Mouse (Mus musculus) stomach, embryonic 15.5 days (tissue): ENCODE results near the gene Src. TPM values are rescaled to one million over a fixed set of nuclear protein-coding genes. Genes with fewer than 3 reads are reported as not detected.
"Not testable (repeated sequence)": the region's sequence is repeated elsewhere in the genome, so short reads cannot be mapped to it uniquely, and the experiment has no call there.

ENCODE experiments used
- ATAC-seq: fragments of 200-750 bp; cut with Nextera tagmentation; 2 replicates; pipeline ENCODE4 v1.8.0; 2017; ENCODE audit warnings: low read depth, moderate number of reproducible peaks, moderate TSS enrichment; ENCODE audit not compliant: insufficient read depth, low FRiP score
- H3K27ac ChIP-seq: fragments of 300-500 bp; sonication (generic); 2 replicates; pipeline ENCODE4 v1.5.1; 2015; ENCODE audit warnings: mild to moderate bottlenecking, inconsistent platforms
- H3K27me3 ChIP-seq: fragments of 300-500 bp; sonication (generic); replicated peaks from 2 replicates; pipeline ENCODE4 v1.6.1; 2015; ENCODE audit warnings: inconsistent platforms
- H3K36me3 ChIP-seq: fragments of 300-500 bp; sonication (generic); 2 replicates; pipeline ENCODE4 v1.6.1; 2015; ENCODE audit warnings: inconsistent platforms
- H3K4me1 ChIP-seq: fragments of 300-500 bp; sonication (generic); 2 replicates; pipeline ENCODE4 v1.6.1; 2015; ENCODE audit warnings: inconsistent platforms
- H3K4me2 ChIP-seq: fragments of 300-500 bp; sonication (generic); 2 replicates; pipeline ENCODE4 v1.6.1; 2015; ENCODE audit warnings: mild to moderate bottlenecking, inconsistent platforms
- H3K4me3 ChIP-seq: fragments of 300-500 bp; sonication (generic); replicated peaks from 2 replicates; pipeline ENCODE4 v1.5.1; 2015; ENCODE audit warnings: inconsistent platforms
- H3K9ac ChIP-seq: fragments of 300-500 bp; sonication (generic); 2 replicates; pipeline ENCODE4 v1.6.1; 2015; ENCODE audit warnings: inconsistent platforms
- H3K9me3 ChIP-seq: fragments of 300-500 bp; sonication (generic); 2 replicates; pipeline ENCODE4 v1.6.1; 2016; ENCODE audit warnings: inconsistent platforms
- WGBS: fragments of 180-500 bp; shearing (Covaris S2); methylation state at CpG from one replicate; pipeline ENCODE4 v1.1.7; 2015; 5-methylcytosine and 5-hydroxymethylcytosine counted together
- polyA plus RNA-seq: library from polyadenylated mRNA; unstranded; fragments of >200 nt; fragmentation: Nextera tagmentation; extraction: Ambion mirVana; gene quantifications from 2 replicates; pipeline ENCODE4 v1.2.1, GENCODE M21; 2015

Src gene
- polyA plus RNA-seq, 1 experiment from 2014 or later, result 18.4 TPM

- 64% methylated on average over 7 of the region's 7 CpGs for WGBS
- H3K27me3 ChIP-seq, result no peaks in the 10 kb centered on the region
- no peak overlapping the region for H3K4me2 ChIP-seq
- ATAC-seq, result no peak
- H3K9ac ChIP-seq, result no peak overlapping the region
- peaks cover 50% of the 10 kb centered on the region for H3K4me1 ChIP-seq
- no peak overlapping the region for H3K27ac ChIP-seq
- H3K36me3 ChIP-seq, result peaks cover 45% of the 10 kb centered on the region
- H3K9me3 ChIP-seq, result no peaks in the 10 kb centered on the region
- no peak overlapping the region for H3K4me3 ChIP-seq
Measured at GRCm38 (mm10) chr2:157466836-157467235, 48.6 kb downstream of the Src start.

- Histone ChIP-seq H3K27ac (no peak overlapping the region), H3K27me3 (no peaks in the 10 kb centered on the region), H3K4me1 (peaks cover 41% of the 10 kb centered on the region), H3K9ac (no peak overlapping the region), H3K4me2 (no peak overlapping the region), H3K4me3 (no peak overlapping the region), H3K36me3 (peaks cover 36% of the 10 kb centered on the region), H3K9me3 (no peaks in the 10 kb centered on the region)
- no peak for ATAC-seq
- WGBS, result 62% methylated on average over 8 of the region's 8 CpGs
Measured at GRCm38 (mm10) chr2:157468130-157468796, 50.0 kb downstream of the Src start.

DNA sequence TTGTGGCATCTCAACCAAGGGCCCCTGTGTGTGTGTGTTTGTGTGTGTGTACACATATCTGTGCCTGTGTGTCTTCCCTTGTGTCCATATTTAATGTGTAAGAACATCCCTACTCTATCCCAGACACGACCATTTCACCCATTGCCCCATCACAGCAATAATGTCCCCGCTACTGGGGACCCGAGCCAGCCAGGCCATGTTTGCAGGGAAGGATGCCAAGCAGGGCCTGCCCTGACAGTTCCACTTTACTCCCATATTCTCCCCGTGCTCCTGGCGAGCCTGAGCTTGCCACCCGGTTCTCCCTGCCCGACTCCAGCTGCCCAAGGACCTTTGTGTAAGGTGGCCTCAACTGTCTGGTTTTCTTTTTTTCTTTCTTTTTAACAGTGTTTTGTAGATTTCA is 53.0 kb downstream of the Src start:
- Histone ChIP-seq H3K27me3 (no peaks in the 10 kb centered on the region), H3K4me2 (no peak overlapping the region), H3K27ac (peak overlapping the region; percentile 78), H3K9me3 (no peaks in the 10 kb centered on the region), H3K9ac (no peak overlapping the region), H3K4me1 (peaks cover 35% of the 10 kb centered on the region), H3K4me3 (no peak overlapping the region), H3K36me3 (peaks cover 32% of the 10 kb centered on the region)
- WGBS, result 69% methylated on average over 7 of the region's 7 CpGs
- ATAC-seq, result no peak

- 24% methylated on average over 6 of the region's 6 CpGs for WGBS
- H3K9me3 ChIP-seq, result no peaks in the 10 kb centered on the region
- H3K27me3 ChIP-seq, result no peaks in the 10 kb centered on the region
- peaks cover 28% of the 10 kb centered on the region for H3K36me3 ChIP-seq
- no peak overlapping the region for H3K9ac ChIP-seq
- no peak overlapping the region for H3K4me3 ChIP-seq
- H3K27ac ChIP-seq, result peak overlapping the region; percentile 78
- no peak overlapping the region for H3K4me2 ChIP-seq
- ATAC-seq, result no peak
- H3K4me1 ChIP-seq, result peaks cover 35% of the 10 kb centered on the region
Measured at GRCm38 (mm10) chr2:157471737-157472136, 53.5 kb downstream of the Src start.

DNA sequence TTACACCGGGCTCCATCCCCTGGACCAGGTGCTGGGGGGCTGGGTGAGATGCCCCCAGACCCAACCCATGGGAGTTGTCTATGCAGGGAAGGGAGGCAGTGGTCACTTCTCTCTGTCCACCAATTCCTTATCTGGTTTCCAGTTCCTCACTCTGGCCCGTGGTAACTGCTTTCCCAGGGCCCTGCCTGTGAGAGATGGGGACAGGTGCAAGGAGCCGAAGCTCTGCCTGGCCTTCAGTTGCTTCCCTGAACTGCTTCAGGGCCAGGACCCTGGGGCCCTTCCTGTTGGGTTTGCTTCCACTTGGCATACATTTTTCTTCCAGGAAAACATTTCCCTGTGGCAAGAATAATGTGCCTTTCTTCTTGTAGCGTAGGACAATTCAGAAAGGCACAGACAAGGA is 54.2 kb downstream of the Src start:
- Histone ChIP-seq H3K27me3 (no peaks in the 10 kb centered on the region), H3K4me2 (no peak overlapping the region), H3K4me3 (no peak overlapping the region), H3K27ac (peak overlapping the region; percentile 53; the same call in 1 of the 2 replicates), H3K4me1 (peaks cover 35% of the 10 kb centered on the region), H3K36me3 (peaks cover 23% of the 10 kb centered on the region), H3K9me3 (no peaks in the 10 kb centered on the region), H3K9ac (no peak overlapping the region)
- ATAC-seq, result no peak
- WGBS, result 53% methylated on average over 4 of the region's 4 CpGs

- Histone ChIP-seq H3K9ac (no peak overlapping the region), H3K4me1 (peaks cover 35% of the 10 kb centered on the region), H3K9me3 (no peaks in the 10 kb centered on the region), H3K4me2 (no peak overlapping the region), H3K27ac (peak overlapping the region; percentile 35; the same call in 1 of the 2 replicates), H3K4me3 (no peak overlapping the region), H3K27me3 (no peaks in the 10 kb centered on the region), H3K36me3 (peaks cover 13% of the 10 kb centered on the region)
- no peak for ATAC-seq
- 24% methylated on average over 6 of the region's 6 CpGs for WGBS
Measured at GRCm38 (mm10) chr2:157474269-157474729, 56.1 kb downstream of the Src start.

GRCm38 (mm10) chr2:157475437-157476379 is 57.5 kb downstream of the Src start:
- Histone ChIP-seq H3K4me2 (no peak overlapping the region), H3K36me3 (no peaks in the 10 kb centered on the region), H3K9ac (no peak overlapping the region)

GRCm38 (mm10) chr2:157478651-157479050 is 60.4 kb downstream of the Src start:
- ATAC-seq, result no peak
- no peak overlapping the region for H3K4me2 ChIP-seq
- H3K36me3 ChIP-seq, result no peaks in the 10 kb centered on the region
- no peaks in the 10 kb centered on the region for H3K27me3 ChIP-seq
- no peak overlapping the region for H3K27ac ChIP-seq
- H3K4me3 ChIP-seq, result no peak overlapping the region
- peaks cover 17% of the 10 kb centered on the region for H3K4me1 ChIP-seq
- H3K9me3 ChIP-seq, result no peaks in the 10 kb centered on the region
- H3K9ac ChIP-seq, result no peak overlapping the region
- WGBS, result 62% methylated on average over 8 of the region's 8 CpGs

More at GRCm38 (mm10) chr2:157475437-157476379, 57.5 kb downstream of the Src start:
- 33% methylated on average over 13 of the region's 13 CpGs for WGBS
- H3K9me3 ChIP-seq, result no peaks in the 10 kb centered on the region
- H3K4me3 ChIP-seq, result no peak overlapping the region
- H3K4me1 ChIP-seq, result peaks cover 35% of the 10 kb centered on the region
- ATAC-seq, result peak; percentile 1; the same call in 1 of the 2 replicates
- H3K27me3 ChIP-seq, result no peaks in the 10 kb centered on the region
- H3K27ac ChIP-seq, result peak overlapping the region; percentile 54

- Histone ChIP-seq H3K4me3 (no peak overlapping the region), H3K4me2 (no peak overlapping the region), H3K36me3 (no peaks in the 10 kb centered on the region), H3K4me1 (peaks cover 5% of the 10 kb centered on the region), H3K27ac (no peak overlapping the region), H3K9ac (no peak overlapping the region), H3K9me3 (no peaks in the 10 kb centered on the region), H3K27me3 (no peaks in the 10 kb centered on the region)
- 50% methylated on average over 15 of the region's 15 CpGs for WGBS
- ATAC-seq, result no peak
Measured at GRCm38 (mm10) chr2:157479858-157480568, 61.8 kb downstream of the Src start.

DNA sequence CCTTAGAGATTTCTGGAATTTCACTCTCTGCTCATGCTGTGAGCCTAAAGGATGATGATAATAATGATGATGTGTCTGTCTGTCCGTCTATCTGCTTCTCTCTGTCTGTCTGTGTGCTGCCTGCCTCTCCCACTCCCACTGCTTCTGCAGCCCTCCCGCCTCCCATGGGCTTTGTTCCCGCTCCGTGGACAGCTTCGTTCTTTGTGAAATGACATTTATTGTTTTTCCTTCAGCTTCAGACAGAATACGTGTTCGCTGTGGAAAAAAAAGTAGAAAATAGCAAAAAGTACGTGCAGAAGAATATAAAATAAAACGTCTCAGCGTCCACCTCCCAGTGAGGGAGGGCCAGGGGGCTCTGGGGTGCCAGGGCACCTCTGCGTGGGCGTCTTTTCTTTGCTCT is 64.5 kb downstream of the Src start:
- no peaks in the 10 kb centered on the region for H3K9me3 ChIP-seq
- no peak for ATAC-seq
- H3K36me3 ChIP-seq, result no peaks in the 10 kb centered on the region
- whole genome bisulfite sequencing, result 50% methylated on average over 12 of the region's 12 CpGs
- no peak overlapping the region for H3K27ac ChIP-seq
- no peak overlapping the region for H3K4me2 ChIP-seq
- no peak overlapping the region for H3K9ac ChIP-seq
- no peaks in the 10 kb centered on the region for H3K27me3 ChIP-seq
- H3K4me1 ChIP-seq, result no peaks in the 10 kb centered on the region
- H3K4me3 ChIP-seq, result no peak overlapping the region

DNA sequence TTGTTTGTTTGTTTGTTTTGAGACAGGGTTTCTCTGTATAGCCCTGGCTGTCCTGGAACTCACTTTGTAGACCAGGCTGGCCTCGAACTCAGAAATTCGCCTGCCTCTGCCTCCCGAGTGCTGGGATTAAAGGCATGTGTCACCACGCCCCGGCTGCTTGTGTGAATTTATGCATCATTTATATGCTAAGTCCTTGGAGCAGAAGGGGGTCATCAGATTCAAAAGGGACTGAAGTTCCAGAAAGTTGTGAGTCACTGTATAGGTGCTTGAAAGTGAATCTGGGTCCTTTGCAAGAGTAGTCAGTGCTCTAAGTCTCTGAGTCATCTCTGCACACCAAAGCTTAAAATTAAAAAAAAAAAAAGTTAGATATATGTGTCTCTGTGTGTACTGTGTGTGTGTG is 68.3 kb downstream of the Src start:
- not testable (repeated sequence) for H3K4me2 ChIP-seq, H3K4me1 ChIP-seq, H3K4me3 ChIP-seq, ATAC-seq, H3K9me3 ChIP-seq, H3K27ac ChIP-seq, H3K9ac ChIP-seq, H3K36me3 ChIP-seq, H3K27me3 ChIP-seq
- WGBS, result 86% methylated on average over 5 of the region's 5 CpGs
